Mouse (Mus musculus) kidney, adult 2 months (tissue): ENCODE results near the gene Naa35.

Experiments used
- CTCF ChIP-seq: fragments of 200-500 bp; conservative IDR thresholded peaks from 2 replicates; pipeline ENCODE4 v1.5.1; 2011; ENCODE audit warnings: low read depth, mild to moderate bottlenecking, control low read depth, low read length, moderate library complexity, mixed read lengths; ENCODE audit not compliant: insufficient read depth, insufficient read length
- POLR2A ChIP-seq: fragments of 200-500 bp; IDR thresholded peaks from one replicate; pipeline ENCODE4 v1.6.1; 2011; ENCODE audit warnings: low read depth, low read length, control low read depth

GRCm38 (mm10) chr13:59565945-59566520 lies 19.0 kb upstream of the Naa35 start:
- no peak for TF ChIP-seq CTCF
- no peak for TF ChIP-seq POLR2A
